Mouse (Mus musculus) left cerebral cortex, postnatal 25 days (tissue): ENCODE measurements around the gene Trabd2b. TPM values are rescaled to one million over a fixed set of nuclear protein-coding genes. Genes with fewer than 3 reads are reported as not detected.

ENCODE experiments used
- DNase-seq, 2 experiments: peaks; one replicate each; pipeline ENCODE4 v3.0.0; 2022; ENCODE audit warnings: low spot score in 2 of 2, mixed read lengths in 1 of 2
- intact Hi-C: fragments of 180-260 bp; cut with DNase I; formaldehyde crosslinking; loops from one replicate; pipeline ENCODE4 v1.15.1; 2025
- total RNA-seq, 2 experiments: library from RNA; stranded (reverse); gene quantifications; 2 replicates each; pipeline ENCODE4 v1.2.3; 2021

The Trabd2b gene
- total RNA-seq, 2 experiments from 2014 or later = 4.3 to 5.2 TPM

GRCm38 (mm10) chr4:114657933-114658332 is 251.4 kb downstream of the Trabd2b start:
- no peak for DNase-seq
- intact Hi-C loops = no loop called here

GRCm38 (mm10) chr4:114659876-114660275 is 253.4 kb downstream of the Trabd2b start:
- no peak for DNase-seq
- intact Hi-C loops = no loop called here

GRCm38 (mm10) chr4:114664063-114665036 is 257.8 kb downstream of the Trabd2b start:
- DNase-seq = no peak
- intact Hi-C loops = loop anchor here (5.0 kb wide), 2 partner anchors 248 to 283 kb away; no protein-coding TSS in a partner anchor

Other genes starting within 250 kb of the Trabd2b start
- not detected for gene Skint11, start 243.3 kb upstream of the Trabd2b start, total RNA-seq